Mouse (Mus musculus) 3T3-L1 (cell line): ENCODE results near the gene Sycn.

Experiments used
- DNase-seq: peaks from one replicate; pipeline ENCODE4 v3.0.0-alpha.2; 2015; ENCODE audit warnings: low read depth, low spot score

The Sycn gene

DNA sequence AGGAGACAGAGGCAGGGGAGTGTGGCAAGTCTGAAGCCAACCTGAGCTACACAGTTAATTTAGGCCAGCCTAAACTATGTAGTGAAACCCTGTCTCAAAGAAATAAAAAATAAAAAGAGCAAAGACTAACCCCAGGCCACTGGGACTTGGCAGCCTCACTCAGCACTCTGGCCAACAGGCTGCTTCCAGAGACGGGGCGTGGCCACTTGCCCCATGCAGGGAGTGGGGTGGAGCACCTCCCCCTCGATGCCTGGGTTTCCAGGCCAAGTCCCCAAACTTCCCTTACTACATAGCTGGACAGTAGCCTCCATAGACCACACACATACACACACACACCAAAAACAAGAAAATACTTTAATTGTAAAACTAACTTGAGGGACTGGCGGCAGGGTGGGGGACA lies 17.8 kb downstream of the Sycn start:
- peak; percentile 65 for DNase-seq

DNA sequence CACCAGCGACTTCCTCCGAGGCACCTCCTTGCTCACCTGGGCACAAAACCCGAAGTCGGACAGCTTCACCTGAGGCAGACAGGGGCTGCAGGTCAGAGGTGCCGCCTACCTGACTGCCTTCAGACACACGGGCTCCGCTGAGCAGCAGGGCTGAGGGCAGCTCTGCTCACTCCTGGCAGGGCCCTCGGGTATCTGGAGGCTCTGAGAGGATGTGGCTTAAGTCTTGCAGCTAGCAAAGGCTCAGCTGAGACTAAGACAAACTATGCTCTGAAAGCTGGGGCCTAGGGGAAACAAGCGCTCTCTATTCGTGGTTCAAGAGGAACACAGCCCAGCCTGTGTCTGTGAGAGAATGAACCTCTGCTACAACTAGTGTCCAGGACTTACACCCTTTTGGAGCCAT lies 20.2 kb downstream of the Sycn start:
- no peak for DNase-seq

DNA sequence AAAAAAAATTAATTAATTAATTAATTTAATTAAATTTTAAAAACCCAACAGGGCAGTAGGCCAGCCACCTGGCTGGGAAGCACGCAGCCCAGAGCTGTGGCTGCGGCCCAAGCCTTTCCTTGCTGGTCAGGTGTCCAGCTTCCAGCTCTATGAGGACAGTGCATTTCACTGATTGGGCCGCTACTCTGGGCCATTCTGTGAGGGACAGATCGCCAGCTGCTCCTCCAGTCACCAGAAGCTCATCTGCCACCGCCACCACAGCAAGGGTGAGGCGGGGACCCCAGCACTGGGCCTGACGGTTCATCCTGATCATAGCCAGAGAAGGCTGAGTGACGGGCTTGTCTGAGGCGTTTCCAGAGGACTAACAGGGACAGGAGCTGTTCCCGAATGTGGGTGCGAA lies 21.3 kb downstream of the Sycn start:
- no peak for DNase-seq

DNA sequence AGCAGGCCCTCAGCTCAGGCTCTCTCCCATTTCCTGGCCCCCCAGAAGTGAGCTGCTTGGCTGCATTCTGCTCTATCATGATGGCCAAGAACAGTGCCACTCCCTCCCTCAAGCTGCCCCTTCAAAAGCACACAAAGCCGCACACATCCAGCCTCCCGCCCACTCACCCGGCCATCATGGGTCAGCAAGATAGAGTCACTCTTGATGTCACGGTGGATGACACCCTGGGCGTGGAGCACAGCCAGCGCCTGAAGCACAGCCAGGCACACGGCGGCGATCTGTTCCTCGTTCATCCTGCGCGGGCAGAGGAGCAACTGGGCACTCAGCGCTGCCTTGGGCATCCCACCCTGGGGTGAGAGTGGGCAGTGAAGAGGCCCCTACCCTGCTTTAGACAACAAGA lies 21.7 kb downstream of the Sycn start:
- DNase-seq = no peak

DNA sequence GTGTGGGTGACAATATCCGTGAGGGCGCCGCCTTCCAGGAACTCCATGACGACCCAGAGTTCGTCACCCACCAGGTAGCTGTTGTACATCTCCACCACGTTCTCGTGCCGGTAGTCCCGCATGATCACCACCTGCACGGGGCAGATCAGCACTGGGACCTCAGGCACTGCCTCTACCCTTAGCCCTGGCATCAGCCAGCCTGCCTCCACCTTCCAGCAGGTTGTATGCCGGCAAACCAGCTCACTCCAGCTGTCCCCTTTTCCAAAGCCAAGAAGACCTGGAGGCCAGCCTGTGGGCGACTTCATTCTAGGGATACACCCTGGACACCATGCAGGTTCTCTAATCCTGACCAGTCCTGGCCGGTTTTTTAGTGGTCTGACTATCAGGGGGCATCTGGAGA lies 22.3 kb downstream of the Sycn start:
- no peak for DNase-seq

DNA sequence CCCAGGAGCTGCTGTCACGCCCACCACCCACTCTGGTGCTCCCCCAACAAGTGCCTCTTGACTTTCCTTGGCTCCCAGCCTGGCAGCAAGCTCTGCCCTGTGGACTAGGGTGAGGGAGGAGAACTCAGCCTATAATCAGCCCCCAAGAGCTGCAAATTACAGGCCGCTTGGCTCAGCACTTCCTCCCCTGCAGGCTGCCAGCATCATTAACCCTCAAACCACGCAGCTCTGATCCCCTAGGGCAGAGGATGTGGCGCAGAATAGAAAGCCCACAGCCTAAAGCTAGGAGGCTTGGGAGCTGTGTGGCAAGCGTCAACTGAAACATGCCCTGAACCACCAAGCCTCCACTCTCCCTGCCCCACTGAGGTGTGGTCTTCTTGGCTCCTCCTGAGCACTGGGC lies 24.7 kb downstream of the Sycn start:
- no peak for DNase-seq

DNA sequence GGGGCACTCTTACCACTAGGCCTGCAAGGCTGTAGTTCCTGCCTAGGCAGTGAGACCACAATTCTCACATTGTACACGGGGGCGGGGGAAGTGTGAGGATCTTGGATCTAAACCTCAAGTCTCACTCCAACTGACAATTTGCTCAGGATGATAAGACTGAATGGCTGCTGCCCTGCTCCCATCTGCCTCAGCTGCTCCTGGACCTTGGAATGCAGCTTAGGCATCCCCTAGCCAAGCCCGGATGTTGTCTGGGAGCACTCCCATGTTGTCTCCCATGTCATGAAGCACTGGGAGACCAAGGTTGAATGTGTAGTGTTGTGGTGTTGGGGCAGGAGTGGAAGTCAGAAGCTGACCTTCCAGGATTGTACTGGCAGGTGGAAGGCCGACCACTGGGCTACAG lies 26.9 kb downstream of the Sycn start:
- no peak for DNase-seq

DNA sequence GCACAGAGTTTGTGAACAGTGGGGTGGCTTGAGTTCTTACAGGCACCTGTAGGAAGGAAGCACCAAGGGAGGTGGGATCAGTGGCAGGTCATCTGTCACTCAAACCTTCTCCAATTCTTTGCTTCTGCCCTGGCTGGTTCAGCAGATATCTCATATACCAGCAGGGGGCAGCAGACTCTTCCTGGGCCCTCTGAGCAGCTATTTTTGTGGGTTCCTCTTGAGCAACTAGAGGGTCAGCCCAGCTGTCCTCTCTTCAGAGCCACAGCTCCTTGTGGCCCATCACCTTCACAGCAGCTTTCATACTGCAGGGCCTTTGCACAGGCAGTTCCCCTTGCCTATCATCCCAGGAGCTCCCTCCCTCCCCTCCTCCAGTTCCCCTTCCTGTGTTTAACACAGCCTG lies 27.6 kb downstream of the Sycn start:
- DNase-seq = peak; percentile 76

DNA sequence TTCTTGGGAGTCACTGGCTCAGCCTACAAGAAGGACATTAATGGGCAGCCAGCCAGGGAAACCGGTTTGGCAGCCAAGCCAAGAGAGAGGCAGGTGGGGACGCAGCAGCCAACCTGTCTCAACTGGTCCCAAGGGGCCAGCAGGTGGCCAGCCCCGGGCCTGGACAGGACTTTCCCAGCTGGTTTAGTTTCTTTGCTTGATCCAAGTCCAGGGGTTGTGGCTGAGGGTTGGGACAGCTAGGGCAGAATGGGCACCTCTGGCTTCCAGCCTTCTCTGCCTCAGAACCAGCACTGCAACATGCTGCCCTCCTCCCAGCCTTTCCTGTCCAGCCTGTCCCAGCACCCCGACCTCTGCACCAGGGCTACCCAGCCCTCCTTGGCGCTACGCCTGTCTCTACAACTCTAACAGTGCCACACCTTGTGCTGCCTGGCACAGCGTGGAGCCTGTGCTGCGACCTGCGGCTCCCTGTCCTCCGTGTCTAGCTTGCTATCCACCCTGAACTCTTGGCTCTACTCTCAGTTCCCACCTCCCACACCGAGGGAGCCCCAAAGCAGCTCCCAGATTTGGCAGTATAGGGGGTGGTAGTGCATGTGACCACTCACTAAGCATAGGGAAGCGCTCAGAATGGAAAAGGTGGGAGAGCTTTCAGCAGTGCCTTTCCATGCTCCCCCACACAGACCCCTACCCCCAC lies 29.8 kb downstream of the Sycn start:
- no peak for DNase-seq

DNA sequence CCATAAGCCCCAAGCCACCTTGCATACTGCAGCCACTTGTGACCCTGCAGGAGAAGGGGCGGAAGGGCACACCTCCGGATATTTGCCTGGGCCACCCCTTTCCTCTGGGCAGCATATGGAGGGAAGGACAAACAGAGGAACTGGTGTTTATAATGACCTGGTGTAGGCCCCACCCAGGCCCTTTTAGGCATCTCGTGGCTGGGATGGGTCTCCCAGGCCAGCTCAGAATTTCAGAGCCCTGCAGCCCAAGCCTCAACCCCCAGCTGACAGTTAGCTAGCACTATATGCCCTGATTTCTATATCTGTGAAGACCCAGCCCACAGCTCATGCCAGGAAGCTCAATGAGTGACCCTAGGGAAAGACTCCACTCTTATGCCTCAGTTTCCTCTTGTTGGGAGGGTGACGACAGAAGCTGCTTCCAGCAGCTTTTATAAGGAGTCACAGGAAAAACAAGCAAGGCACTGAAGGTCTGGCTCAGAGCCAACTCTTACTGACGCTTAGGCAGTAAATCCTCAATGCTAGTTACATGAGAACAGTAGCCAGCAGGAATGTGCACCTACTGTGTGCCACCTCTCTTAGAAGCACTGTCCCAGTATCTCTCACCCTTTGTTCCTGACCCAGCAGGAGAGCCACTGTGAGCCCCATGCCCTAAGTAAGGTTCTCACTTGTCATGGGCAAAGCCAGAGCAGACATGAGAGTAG lies 30.4 kb downstream of the Sycn start:
- DNase-seq = peak; percentile 20

DNA sequence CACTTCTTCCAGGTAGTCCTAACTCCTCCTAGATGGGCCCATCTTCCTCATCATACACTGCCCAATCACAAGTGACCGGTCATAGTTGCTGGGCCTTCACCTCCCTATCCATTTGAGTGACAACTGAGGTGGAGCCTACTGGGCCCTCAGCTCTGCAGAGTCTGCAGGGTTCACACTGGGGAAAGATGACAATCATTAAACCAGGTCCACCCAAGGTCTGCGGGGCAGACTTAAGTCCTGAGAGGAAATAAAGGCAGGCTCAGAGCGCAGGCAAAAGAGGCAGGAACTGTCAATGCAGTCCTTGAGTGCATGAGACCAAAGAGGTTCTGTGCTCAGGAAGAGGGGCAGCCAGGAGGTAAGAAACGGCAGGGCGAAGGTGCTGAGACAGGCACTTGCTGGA lies 32.0 kb downstream of the Sycn start:
- no peak for DNase-seq

DNA sequence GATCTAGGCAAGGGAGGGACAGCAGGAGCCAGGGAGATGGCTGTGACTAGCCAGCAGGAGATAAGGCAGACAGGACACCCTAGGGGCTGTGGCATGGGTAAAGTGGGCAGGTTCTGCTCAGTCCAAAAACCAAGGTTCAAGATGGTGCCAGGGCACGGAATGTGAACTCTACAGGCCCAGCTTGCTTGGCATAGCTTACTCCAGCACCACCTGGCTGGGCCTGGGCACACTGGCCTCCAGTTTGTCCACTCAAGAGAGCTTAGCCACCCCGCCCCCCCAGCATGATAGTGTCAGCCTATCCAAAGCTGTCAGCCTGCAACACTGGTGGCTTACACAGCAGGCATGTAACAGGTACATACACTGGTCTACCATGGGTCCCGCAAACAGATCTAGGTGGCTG lies 32.6 kb downstream of the Sycn start:
- DNase-seq = no peak

DNA sequence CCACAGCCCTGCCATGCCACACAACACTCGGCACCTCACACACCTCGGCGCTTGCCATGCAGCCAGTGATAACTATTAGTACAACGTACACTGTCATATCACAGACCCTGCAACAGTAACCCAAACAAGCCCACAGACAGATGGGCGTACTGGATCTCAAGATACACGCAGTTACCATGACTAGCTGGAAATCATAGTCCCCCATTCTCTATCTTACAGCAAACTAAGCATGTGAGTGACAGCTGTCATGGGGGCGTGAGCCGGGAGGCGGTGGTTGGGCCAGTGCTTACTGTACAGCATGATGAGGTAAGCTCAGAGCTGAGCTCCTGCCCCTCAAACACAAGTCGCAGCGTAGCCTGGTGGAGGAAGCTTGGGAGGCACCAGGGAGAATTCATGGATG lies 34.9 kb downstream of the Sycn start:
- DNase-seq = no peak

DNA sequence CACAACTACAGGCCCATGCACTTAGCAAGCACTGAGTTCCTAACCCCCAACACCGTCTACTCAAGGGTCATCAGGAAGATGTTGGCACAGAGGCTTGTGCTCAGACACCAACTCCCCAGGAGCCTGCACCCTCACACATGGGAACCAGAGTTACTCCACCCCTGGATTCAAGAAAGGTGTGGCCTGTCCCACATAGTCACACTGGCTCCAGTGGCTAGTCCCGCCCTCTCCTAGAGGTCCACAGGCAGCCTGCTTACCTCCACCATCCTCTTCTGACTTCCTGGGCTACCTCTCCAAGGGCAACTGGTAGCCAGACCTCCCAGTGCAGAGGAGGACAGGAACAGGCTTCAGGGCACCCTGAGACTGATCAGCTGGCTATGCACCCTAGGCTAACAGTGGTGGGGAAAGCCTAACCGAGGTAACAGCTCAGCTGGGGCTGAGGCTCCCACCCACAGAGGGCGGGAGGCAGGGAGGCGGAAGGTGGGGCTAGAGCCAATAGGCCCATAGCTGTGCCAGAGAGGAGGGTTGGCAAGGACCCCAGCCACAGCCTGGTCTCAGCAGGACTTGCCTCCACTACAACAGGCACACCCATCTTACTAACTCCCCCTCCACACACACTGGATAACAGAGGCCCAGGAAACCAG lies 35.7 kb downstream of the Sycn start:
- DNase-seq = peak; percentile 65

DNA sequence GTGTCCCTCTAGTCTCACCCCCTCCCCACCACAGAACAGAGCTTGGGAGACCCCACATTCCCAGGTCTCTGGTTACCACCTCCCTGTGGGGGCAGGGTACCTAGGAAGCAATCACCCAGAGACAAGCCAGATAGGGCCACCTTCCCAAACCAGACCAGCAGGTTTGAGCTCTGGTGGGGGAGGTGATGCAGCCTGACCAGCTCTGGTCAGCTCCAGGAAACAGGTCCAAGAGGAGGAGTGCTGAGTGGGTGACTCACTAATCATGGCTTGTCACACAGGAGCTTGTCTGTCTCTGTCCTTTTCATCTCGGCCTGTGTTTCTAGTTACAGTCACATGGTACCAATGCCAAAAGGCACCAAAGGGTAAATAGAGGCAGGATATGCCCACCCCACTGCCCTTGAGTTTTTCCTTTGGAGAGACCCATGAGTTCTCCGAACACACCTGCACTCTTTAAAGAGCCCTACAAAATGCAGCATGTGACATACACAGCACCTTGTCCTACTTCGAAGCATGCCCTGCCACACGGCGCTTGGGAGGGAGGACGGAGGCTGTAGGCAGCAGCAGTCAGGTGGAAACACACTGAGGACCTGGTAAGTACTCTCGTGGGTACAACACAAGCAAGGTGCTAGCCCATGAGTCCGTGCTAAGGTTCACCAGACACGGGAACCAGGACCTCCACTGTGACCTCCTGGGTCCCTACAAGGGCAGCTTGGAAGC lies 37.3 kb downstream of the Sycn start:
- peak; percentile 52 for DNase-seq

DNA sequence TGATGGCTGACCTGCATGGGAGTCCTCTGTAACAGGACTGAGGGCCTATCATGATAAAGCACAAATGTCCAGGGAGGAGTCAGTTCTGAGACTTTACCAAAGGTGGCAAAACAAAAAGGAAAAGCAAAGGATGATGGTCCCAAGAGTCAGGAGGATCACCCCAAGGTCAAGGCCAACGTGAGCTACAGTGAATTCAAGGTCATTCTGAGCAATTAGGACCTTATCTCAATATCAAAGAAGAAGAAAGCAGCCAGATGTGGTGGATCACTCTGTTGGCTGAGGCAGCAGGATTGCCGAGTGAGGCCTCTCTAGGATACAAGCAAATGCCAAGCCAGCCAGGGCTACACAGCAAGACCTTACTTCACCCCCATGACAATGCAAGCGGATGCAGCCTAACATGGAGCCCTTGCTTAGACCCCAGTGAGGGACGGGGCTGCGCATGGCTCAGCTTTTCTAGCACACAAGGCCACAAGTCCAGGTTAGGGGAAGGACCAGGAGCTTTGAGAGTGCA lies 37.9 kb downstream of the Sycn start:
- DNase-seq = no peak

DNA sequence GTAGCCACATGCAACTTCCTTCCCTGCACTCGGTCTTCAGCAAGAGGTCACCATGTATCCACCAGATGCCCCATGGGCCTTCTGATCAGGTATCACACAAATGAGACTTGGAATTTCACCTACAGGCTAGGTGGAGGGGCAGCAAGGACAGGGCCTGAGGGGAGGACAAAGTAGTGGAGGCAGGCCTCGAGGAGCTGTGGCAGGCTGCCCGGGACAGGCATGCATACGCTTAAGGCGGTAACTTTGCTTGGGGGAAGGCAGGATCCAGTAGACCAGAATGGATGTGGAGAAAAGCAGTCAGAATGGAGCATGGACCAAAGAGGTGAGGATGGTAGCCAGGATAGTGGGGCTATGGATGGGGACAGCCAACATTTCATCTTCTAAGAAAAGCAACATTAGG lies 39.1 kb downstream of the Sycn start:
- DNase-seq = no peak

DNA sequence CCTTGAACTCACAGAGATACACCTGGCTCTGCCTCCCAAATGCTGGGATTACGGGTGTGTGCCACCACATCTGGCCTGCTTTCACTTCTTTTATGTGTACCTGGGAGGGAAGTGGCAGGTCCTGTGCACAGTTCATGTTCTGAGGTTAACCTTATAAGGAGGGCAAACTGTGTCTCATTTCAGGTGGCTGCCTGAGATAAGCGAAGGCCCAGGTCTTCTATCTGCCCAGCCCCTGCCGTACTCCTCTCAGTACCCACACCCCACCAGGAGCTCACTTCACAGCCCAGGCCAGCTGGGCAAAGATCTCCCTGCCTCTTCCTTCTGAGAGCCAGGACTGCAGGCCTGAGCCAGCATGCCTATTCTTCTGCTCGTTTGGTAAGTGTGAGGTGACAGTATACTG lies 41.0 kb downstream of the Sycn start:
- no peak for DNase-seq

DNA sequence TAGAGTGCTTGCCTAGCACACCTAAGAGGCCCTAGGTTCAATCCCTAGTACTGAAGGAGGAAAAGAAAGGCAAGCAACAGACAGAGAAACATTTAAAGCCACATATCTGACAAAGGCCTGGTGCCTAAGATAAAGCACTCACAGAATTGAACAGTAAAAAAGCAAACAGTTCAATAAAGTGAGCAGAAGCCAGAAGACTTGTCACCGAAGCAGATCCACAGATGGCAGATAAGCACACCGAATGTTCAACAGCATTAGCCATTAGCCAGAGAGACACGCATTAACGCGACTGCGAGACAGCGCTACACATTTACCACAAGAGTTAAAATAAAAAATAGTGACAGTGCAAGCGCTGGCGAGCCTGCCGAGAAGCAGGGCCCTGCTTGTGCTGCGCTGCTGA lies 42.2 kb downstream of the Sycn start:
- DNase-seq = no peak

DNA sequence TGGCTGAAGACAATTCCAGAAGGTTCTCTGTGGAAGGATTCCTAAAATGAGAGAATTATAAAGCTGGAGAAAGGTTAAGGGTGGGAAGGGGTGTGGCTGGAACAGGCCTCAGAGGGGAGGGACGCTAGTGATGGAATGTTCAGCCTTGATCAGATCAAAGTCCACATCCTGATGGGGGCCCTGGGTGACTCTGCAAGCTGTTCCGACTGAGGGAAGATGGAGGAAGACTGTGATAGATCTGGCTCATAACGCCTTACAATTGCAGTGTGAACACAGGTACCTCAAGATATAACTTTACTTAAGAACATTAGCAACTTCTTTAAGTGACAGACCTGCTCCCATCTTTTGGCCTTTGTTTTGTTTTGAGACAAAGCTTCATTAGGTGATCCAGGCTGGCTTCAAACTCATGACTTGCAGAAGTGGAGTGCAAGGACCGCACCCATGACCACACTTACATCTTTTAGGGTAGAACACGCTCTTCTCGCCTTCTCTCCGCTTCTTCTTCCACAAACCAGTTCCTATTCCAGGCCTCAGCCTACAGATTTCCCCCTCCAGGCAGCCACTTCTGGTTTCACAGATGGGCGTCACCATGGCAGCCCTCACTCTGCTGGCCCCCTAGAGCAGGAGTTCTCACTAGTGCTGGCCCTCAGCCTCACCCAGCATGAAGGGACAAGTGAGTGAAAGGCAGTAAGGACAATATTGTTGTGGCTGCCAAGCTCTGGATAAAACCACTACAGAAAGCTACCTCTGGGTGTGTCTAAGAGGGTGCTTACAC lies 43.1 kb downstream of the Sycn start:
- DNase-seq = no peak

DNA sequence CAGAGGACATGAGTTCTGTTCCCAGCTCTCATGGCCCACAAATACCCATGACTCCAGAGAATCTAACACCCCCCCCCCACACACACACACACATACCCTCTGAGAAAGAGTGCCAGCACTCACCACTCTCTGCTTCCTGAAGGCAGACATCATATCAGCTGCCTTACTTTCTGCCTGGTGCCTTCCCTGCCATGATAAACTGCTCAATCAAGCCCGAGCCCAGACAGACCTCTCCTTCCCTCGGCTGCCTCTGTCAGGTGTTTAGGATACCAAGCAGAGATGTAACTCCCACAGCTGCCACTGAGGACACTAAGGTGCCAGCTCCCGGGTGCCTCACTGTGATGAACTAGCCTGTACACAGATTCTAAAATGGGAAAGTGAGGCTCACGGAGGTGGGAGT lies 43.8 kb downstream of the Sycn start:
- DNase-seq = no peak

DNA sequence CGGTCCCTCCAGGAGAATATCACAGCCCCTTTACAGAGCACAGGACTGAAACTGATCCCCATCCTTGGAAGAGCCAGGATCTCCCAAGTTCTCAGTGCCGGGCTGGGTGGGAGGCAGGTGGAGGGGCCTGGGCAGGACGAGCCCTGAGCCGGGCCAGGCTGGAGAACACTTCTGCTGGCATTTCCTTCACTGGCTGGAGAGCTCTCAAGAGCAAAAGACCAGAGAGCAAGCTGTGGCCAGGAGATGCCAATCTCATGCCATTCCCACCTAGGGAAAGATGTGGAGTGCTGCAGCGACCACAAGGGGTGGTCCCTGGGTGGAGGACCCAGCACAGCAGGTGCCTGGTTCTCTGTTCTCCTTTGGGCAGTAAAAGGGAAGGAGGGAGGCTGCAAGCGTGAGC lies 44.3 kb downstream of the Sycn start:
- DNase-seq = no peak
